Mouse (Mus musculus) liver, embryonic 11.5 days (tissue): ENCODE results near the gene BC107364. TPM values are rescaled to one million over a fixed set of nuclear protein-coding genes. Genes with fewer than 3 reads are reported as not detected.
A peak's percentile ranks its signal among the peaks of the same experiment; 100 is the strongest.
"Not testable (repeated sequence)": the region's sequence is repeated elsewhere in the genome, so short reads cannot be mapped to it uniquely, and the experiment has no call there.

Experiments
- ATAC-seq: fragments of 200-750 bp; cut with Nextera tagmentation; replicated peaks from 2 replicates; pipeline ENCODE4 v1.8.0; 2017; ENCODE audit warnings: moderate number of reproducible peaks, mild to moderate bottlenecking, moderate TSS enrichment, moderate library complexity; ENCODE audit not compliant: low FRiP score
- DNase-seq: peaks from one replicate; pipeline ENCODE4 v3.0.0-alpha.2; 2017; ENCODE audit warnings: low spot score
- H3K27ac ChIP-seq: fragments of 300-500 bp; sonication (generic); 2 replicates; pipeline ENCODE4 v1.5.1; 2014; ENCODE audit warnings: mild to moderate bottlenecking, low read depth, low read length, control low read depth
- H3K27me3 ChIP-seq: fragments of 300-500 bp; sonication (generic); replicated peaks from 2 replicates; pipeline ENCODE4 v1.6.1; 2014; ENCODE audit warnings: low read length, mixed read lengths; ENCODE audit not compliant: control insufficient read depth, insufficient read depth
- H3K36me3 ChIP-seq: fragments of 300-500 bp; sonication (generic); 2 replicates; pipeline ENCODE4 v1.6.1; 2014; ENCODE audit warnings: mild to moderate bottlenecking, low read length, moderate library complexity, mixed read lengths; ENCODE audit not compliant: control insufficient read depth, insufficient read depth
- H3K4me1 ChIP-seq: fragments of 300-500 bp; sonication (generic); replicated peaks from 2 replicates; pipeline ENCODE4 v1.6.1; 2014; ENCODE audit warnings: low read length, mixed read lengths; ENCODE audit not compliant: control insufficient read depth, insufficient read depth
- H3K4me2 ChIP-seq: fragments of 300-500 bp; sonication (generic); 2 replicates; pipeline ENCODE4 v1.6.1; 2014; ENCODE audit warnings: mild to moderate bottlenecking, control low read depth, moderate library complexity
- H3K4me3 ChIP-seq: fragments of 300-500 bp; sonication (generic); 2 replicates; pipeline ENCODE4 v1.5.1; 2014; ENCODE audit warnings: low read depth, low read length, control low read depth
- H3K9ac ChIP-seq: fragments of 300-500 bp; sonication (generic); 2 replicates; pipeline ENCODE4 v1.6.1; 2014; ENCODE audit warnings: low read depth, low read length, control low read depth
- H3K9me3 ChIP-seq: fragments of 300-500 bp; sonication (generic); 2 replicates; pipeline ENCODE4 v1.6.1; 2016; ENCODE audit warnings: low read length, inconsistent platforms, mixed read lengths; ENCODE audit not compliant: control insufficient read depth
- WGBS: fragments of 180-500 bp; shearing (Covaris S2); extraction: QIAGEN DNeasy Blood & Tissue Kit; methylation state at CpG from one replicate; pipeline ENCODE4 v1.1.7; 2014; 5-methylcytosine and 5-hydroxymethylcytosine counted together
- polyA plus RNA-seq: library from polyadenylated mRNA; unstranded; fragments of >200 nt; fragmentation: Nextera tagmentation; extraction: Ambion mirVana; gene quantifications from 2 replicates; pipeline ENCODE4 v1.2.1, GENCODE M21; 2014

Gene BC107364
- polyA plus RNA-seq, 1 experiment from 2014 or later, result not detected

GRCm38 (mm10) chr3:96450586-96450896 is 1.6 kb downstream of the BC107364 start:
- not testable (repeated sequence) for ATAC-seq

GRCm38 (mm10) chr3:96449762-96450585 is 2.1 kb downstream of the BC107364 start:
- H3K9ac ChIP-seq, H3K27ac ChIP-seq, H3K9me3 ChIP-seq, H3K27me3 ChIP-seq, H3K36me3 ChIP-seq, H3K4me3 ChIP-seq, DNase-seq, H3K4me2 ChIP-seq, H3K4me1 ChIP-seq: not testable (repeated sequence)
- ATAC-seq, result peak; percentile 83
- no CpG with 5 or more reads among the region's 68 CpGs for WGBS

More at GRCm38 (mm10) chr3:96450586-96450896, 1.6 kb downstream of the BC107364 start:
- whole genome bisulfite sequencing, result 0% methylated on average over 1 of the region's 10 CpGs
- H3K27ac ChIP-seq, DNase-seq, H3K4me2 ChIP-seq, H3K9me3 ChIP-seq, H3K36me3 ChIP-seq, H3K27me3 ChIP-seq, H3K4me3 ChIP-seq, H3K4me1 ChIP-seq, H3K9ac ChIP-seq: not testable (repeated sequence)

DNA sequence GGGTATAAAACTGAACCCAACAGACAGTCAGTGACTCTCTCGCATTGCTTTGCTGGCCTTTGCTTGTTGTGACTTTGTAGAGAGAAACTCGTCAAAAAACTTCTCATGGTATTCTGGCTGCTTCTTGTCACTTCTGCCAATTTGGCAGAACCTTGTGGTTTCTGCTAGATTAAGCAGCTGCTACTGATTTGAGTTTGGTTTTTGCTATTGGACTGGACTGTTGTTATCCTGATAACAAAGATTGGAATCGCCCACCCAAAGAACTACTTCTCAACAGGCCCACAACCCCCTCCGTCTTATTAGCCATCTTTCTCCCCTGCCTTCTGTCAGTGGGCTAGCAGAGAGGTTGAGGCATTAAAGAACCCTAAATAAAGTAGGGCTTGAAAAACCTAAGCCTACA is 6.7 kb downstream of the BC107364 start:
- Histone ChIP-seq H3K9ac (no peak overlapping the region), H3K27me3 (peaks cover 35% of the 10 kb centered on the region), H3K36me3 (no peaks in the 10 kb centered on the region), H3K9me3 (no peaks in the 10 kb centered on the region), H3K4me3 (no peak overlapping the region), H3K27ac (no peak overlapping the region), H3K4me2 (no peak overlapping the region), H3K4me1 (no peaks in the 10 kb centered on the region; the same call in 1 of the 2 replicates)
- ATAC-seq (no peak), DNase-seq (no peak)
- WGBS, result 74% methylated on average over 4 of the region's 4 CpGs

DNA sequence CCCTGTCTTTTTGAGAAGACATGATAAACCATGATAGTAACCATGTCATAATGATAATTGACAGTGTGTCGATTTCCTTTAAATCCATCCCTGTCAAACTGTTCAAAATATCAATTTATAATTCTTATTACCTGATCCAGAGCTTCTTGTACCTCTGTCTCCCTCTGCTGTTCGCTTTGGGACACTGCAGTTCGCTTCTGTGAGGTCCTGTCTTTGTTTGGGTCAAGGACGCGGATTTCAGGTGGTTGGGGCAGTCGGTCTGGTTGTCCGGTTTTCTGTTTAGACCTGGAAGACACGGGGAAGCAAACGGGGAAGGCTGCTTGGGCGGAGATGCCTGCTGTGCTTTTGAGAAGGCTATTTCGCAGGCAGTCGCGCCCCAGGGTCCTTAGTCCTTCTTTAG is 11.5 kb downstream of the BC107364 start:
- Histone ChIP-seq H3K9ac (no peak overlapping the region), H3K27ac (no peak overlapping the region), H3K4me1 (peaks cover 5% of the 10 kb centered on the region), H3K4me3 (peak overlapping the region; percentile 32), H3K27me3 (peaks cover 54% of the 10 kb centered on the region), H3K36me3 (no peaks in the 10 kb centered on the region), H3K4me2 (peak overlapping the region; percentile 55), H3K9me3 (no peaks in the 10 kb centered on the region)
- ATAC-seq (no peak), DNase-seq (peak; percentile 47)
- WGBS, result under 1% methylated on average over 13 of the region's 13 CpGs

DNA sequence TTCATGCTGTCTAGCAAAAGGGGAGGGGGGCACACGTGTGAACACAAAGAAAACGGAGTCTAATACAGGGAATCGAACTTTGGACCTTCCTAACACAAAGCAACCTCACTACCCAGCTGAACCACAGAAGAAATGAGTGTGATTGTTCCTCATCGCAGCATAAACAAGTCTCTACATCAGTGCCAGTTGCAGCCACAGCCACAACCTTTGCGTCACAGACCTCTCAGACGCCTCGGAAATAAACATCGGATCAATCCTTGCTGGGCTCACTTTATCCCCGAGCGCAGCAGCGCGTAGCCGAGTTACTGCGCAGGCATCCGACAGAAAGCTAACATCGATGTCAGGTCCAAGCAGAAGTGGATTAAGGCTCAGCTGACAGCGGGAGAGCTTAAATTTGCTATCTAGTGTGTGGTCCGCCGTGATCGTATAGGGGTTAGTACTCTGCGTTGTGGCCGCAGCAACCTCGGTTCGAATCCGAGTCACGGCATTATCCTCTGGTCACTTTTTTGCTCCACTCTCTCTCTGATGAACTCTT is 16.5 kb downstream of the BC107364 start:
- DNase-seq (peak; percentile 83), ATAC-seq (peak; percentile 88)
- Histone ChIP-seq H3K4me2 (peak overlapping the region; percentile 72), H3K27me3 (peaks cover 26% of the 10 kb centered on the region), H3K36me3 (no peaks in the 10 kb centered on the region), H3K9ac (peak overlapping the region; percentile 47; the same call in 1 of the 2 replicates), H3K27ac (no peak overlapping the region), H3K4me3 (peak overlapping the region; percentile 48), H3K9me3 (no peaks in the 10 kb centered on the region), H3K4me1 (peaks cover 5% of the 10 kb centered on the region)
- WGBS, result under 1% methylated on average over 26 of the region's 26 CpGs

DNA sequence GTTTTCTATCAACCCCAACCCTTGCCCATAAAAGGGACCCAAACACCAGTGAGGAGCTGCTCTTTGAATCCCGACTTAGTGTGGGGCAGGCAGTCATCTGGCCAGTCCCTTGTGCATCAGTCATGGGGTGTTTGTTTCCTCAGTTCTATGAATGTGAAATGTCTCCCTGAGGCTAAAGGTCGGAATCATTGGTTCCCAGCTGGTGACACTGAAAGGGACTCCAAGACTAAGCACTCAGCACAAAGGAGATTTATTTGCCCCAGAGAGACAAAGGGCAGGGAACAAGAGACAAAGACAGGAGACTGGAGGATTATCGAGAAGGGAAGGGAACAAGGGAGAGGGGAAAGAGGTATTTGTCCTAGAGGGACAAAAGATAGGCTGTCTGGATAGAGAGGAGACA is 19.9 kb downstream of the BC107364 start:
- Histone ChIP-seq H3K4me3 (no peak overlapping the region), H3K27ac (no peak overlapping the region), H3K4me1 (peaks cover 22% of the 10 kb centered on the region), H3K9ac (no peak overlapping the region), H3K9me3 (no peaks in the 10 kb centered on the region), H3K4me2 (no peak overlapping the region), H3K36me3 (no peaks in the 10 kb centered on the region), H3K27me3 (peaks cover 16% of the 10 kb centered on the region)
- ATAC-seq (no peak), DNase-seq (no peak)
- 56% methylated on average over 3 of the region's 3 CpGs for WGBS

GRCm38 (mm10) chr3:96429819-96430132 is 22.3 kb downstream of the BC107364 start:
- H3K9ac ChIP-seq, result peak overlapping the region; percentile 12; the same call in 1 of the 2 replicates
- no peak for ATAC-seq
- H3K9me3 ChIP-seq, result no peaks in the 10 kb centered on the region
- H3K4me3 ChIP-seq, result no peak overlapping the region
- H3K27me3 ChIP-seq, result peaks cover 4% of the 10 kb centered on the region; the same call in 1 of the 2 replicates
- whole genome bisulfite sequencing, result 39% methylated on average over 4 of the region's 4 CpGs
- peak overlapping the region; percentile 54 for H3K4me2 ChIP-seq
- DNase-seq, result no peak
- H3K36me3 ChIP-seq, result no peaks in the 10 kb centered on the region
- peaks cover 21% of the 10 kb centered on the region for H3K4me1 ChIP-seq
- H3K27ac ChIP-seq, result peak overlapping the region; percentile 86

GRCm38 (mm10) chr3:96428941-96429818 is 22.9 kb downstream of the BC107364 start:
- Histone ChIP-seq H3K27me3 (0 out of 2 replicates have a peak, but pooled peaks cover 4% of the 10 kb centered on the region), H3K4me1 (peaks cover 21% of the 10 kb centered on the region), H3K9ac (peak overlapping the region; percentile 12; the same call in 1 of the 2 replicates), H3K9me3 (no peaks in the 10 kb centered on the region), H3K4me3 (no peak overlapping the region), H3K27ac (peak overlapping the region; percentile 86), H3K36me3 (no peaks in the 10 kb centered on the region), H3K4me2 (peak overlapping the region; percentile 54)
- DNase-seq (no peak), ATAC-seq (peak; percentile 91)
- WGBS, result 66% methylated on average over 13 of the region's 13 CpGs
